Mouse (Mus musculus): ENCODE measurements around the gene Gmds. TPM values are rescaled to one million over a fixed set of nuclear protein-coding genes. Genes with fewer than 3 reads are reported as not detected.

The Gmds gene
- polyA plus RNA-seq, 1 experiment from 2014 or later: 40.5 TPM

DNA sequence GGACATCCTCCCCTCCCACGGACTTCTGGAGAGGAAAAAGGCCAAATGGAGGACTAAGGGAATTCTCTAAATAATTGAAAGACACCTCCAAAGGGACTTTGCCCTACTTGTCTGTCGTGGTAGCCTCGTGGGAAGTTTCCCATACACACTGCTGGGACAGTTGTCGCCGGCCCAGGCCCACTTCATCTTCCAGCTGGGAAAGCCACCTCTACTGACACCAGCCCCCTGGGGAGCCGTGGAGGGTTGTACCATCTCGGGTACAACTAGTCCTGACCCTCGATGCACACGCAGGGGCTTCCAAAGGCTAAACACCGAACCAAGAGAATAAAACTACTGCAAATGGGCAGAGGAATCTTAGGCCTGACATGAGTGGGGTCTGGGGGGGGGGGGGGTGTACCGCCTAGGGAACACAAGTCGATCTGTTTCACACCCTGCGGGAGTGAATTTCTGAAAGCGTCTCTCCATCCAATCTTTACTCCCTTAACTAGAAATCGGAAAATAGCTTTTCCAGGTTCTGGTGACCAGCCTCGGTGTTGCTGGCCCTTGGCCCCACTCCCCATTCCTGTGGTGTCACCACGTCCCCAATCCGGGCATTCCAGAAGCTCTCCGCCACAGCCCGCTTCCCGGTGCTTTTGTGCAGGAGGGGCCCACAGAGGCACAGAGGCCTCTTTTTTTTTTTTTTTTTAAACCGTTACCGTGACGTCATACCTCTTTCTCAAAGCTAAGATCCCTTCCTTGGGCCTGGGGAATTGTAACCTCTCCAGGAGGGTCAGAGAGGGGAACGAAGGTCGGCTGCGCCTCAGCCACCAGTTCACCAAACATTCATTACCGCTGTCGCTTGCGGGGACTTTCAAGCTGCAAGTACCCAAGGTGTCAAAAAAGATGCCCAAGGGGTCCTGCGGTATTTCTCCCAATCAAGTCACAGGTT is 535.1 kb downstream of the Gmds start:
- Histone ChIP-seq H3K27me3 (ENCODE audit: control insufficient read depth, insufficient read depth, low read length) (peaks cover 70% of the 10 kb centered on the region), H3K9me3 (ENCODE audit: control insufficient read depth, low read length) (no peaks in the 10 kb centered on the region), H3K27ac (ENCODE audit: low read depth, low read length) (no peak overlapping the region), H3K4me3 (ENCODE audit: low read depth, low read length) (no peak overlapping the region), H3K4me2 (ENCODE audit: low read depth, low read length) (no peak overlapping the region), H3K36me3 (ENCODE audit: control insufficient read depth, insufficient read depth, low read length) (no peaks in the 10 kb centered on the region), H3K9ac (replicated peaks; ENCODE audit: low read depth, low read length) (no peak overlapping the region), H3K4me1 (ENCODE audit: control insufficient read depth, insufficient read depth, low read length) (peaks cover 16% of the 10 kb centered on the region)
- ATAC-seq (ENCODE audit: low read depth): no peak
- under 1% methylated on average over 31 of the region's 31 CpGs for WGBS

DNA sequence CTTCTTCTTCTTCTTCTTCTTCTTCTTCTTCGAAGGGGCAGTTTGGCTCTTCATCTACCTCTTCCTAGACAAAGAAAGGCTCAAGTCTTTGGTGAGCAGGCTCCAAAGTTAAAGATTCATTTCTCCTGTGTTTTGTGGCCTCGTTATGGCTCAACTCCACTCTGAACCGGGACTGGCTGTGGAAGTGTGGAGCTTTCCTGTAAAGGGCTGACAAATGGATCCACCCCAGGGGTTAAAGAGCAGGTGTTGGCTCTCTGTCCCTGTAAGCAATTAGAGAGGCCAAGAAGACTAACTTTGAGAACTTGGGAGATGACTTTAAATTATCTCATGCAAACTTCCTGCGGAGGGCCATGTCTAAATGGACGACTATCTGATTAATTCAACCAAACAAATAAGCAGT is 536.1 kb downstream of the Gmds start:
- WGBS: 8% methylated on average over 5 of the region's 5 CpGs
- H3K27me3 ChIP-seq (ENCODE audit: control insufficient read depth, insufficient read depth, low read length): peaks cover 62% of the 10 kb centered on the region
- no peaks in the 10 kb centered on the region for H3K9me3 ChIP-seq (ENCODE audit: control insufficient read depth, low read length)
- no peak overlapping the region for H3K4me2 ChIP-seq (ENCODE audit: low read depth, low read length)
- no peak overlapping the region for H3K27ac ChIP-seq (ENCODE audit: low read depth, low read length)
- no peaks in the 10 kb centered on the region for H3K36me3 ChIP-seq (ENCODE audit: control insufficient read depth, insufficient read depth, low read length)
- no peak for ATAC-seq (ENCODE audit: low read depth)
- H3K9ac ChIP-seq (replicated peaks; ENCODE audit: low read depth, low read length): no peak overlapping the region
- H3K4me1 ChIP-seq (ENCODE audit: control insufficient read depth, insufficient read depth, low read length): peaks cover 16% of the 10 kb centered on the region
- no peak overlapping the region for H3K4me3 ChIP-seq (ENCODE audit: low read depth, low read length)

GRCm38 (mm10) chr13:31801703-31802305 is 536.7 kb downstream of the Gmds start:
- no peak overlapping the region for H3K9ac ChIP-seq (replicated peaks; ENCODE audit: low read depth, low read length)
- H3K27ac ChIP-seq (ENCODE audit: low read depth, low read length): no peak overlapping the region
- ATAC-seq (ENCODE audit: low read depth): peak; percentile 13; the same call in 1 of the 2 replicates
- peak overlapping the region; percentile 53 for H3K4me2 ChIP-seq (ENCODE audit: low read depth, low read length)
- peaks cover 11% of the 10 kb centered on the region for H3K4me1 ChIP-seq (ENCODE audit: control insufficient read depth, insufficient read depth, low read length)
- WGBS: 3% methylated on average over 25 of the region's 25 CpGs
- no peaks in the 10 kb centered on the region for H3K36me3 ChIP-seq (ENCODE audit: control insufficient read depth, insufficient read depth, low read length)
- no peaks in the 10 kb centered on the region for H3K9me3 ChIP-seq (ENCODE audit: control insufficient read depth, low read length)
- peak overlapping the region; percentile 24; the same call in 1 of the 2 replicates for H3K4me3 ChIP-seq (ENCODE audit: low read depth, low read length)
- H3K27me3 ChIP-seq (ENCODE audit: control insufficient read depth, insufficient read depth, low read length): peaks cover 55% of the 10 kb centered on the region

DNA sequence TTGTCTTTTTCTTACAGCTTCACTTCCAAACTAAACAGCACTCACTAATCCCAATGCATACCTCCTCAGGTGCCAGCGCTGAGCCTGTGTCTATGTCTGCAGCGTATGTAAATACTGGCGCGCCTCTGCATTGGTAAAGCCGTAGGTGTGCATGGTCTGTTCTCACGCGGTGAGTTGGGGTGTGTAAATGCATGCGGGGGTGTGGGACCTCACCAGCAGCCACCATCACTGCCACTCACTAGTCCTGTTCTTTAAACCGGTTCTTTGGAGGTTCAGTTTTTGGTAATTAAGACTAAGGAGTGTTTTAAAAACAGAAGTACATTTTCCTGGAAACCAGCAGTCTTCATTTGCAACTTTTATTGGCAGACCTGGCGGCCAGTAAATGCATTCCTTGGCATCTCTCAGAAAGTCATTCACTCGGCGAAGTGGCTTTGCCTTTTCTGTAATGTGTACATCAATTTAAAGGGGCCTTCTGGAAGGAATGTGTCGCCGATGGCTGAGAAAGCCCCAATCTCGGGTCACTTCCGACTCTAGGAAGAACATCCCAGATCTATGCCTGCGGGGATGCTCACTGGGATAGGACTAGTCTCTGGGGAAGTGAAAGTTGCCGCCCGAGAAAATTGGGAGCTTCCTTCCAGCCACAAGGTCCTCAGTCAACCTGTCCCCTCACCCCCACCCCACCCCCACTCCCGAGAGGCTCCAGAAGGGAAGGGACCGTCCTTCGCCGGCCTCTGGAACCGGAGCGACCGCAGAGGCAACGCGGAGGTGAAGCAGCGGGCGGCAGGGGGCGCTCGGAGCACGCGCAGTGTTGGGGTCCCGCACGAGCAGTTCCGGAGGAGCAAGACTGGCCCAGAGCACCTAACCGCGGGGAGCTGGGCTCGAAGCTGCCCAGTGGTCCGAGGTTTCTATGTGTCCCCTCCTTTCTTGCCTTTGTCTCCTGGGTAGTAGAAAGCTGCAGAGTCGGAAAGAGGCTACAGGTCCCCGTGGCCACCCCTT is 537.7 kb downstream of the Gmds start:
- Histone ChIP-seq H3K36me3 (ENCODE audit: control insufficient read depth, insufficient read depth, low read length) (no peaks in the 10 kb centered on the region), H3K9ac (replicated peaks; ENCODE audit: low read depth, low read length) (no peak overlapping the region), H3K4me1 (ENCODE audit: control insufficient read depth, insufficient read depth, low read length) (peaks cover 6% of the 10 kb centered on the region), H3K4me3 (ENCODE audit: low read depth, low read length) (peak overlapping the region; percentile 24), H3K27ac (ENCODE audit: low read depth, low read length) (no peak overlapping the region), H3K4me2 (ENCODE audit: low read depth, low read length) (peak overlapping the region; percentile 53), H3K9me3 (ENCODE audit: control insufficient read depth, low read length) (no peaks in the 10 kb centered on the region), H3K27me3 (ENCODE audit: control insufficient read depth, insufficient read depth, low read length) (peaks cover 51% of the 10 kb centered on the region)
- ATAC-seq (ENCODE audit: low read depth): peak; percentile 89
- WGBS: under 1% methylated on average over 43 of the region's 43 CpGs

- H3K27ac ChIP-seq (ENCODE audit: low read depth, low read length): no peak overlapping the region
- no peaks in the 10 kb centered on the region for H3K36me3 ChIP-seq (ENCODE audit: control insufficient read depth, insufficient read depth, low read length)
- H3K4me2 ChIP-seq (ENCODE audit: low read depth, low read length): no peak overlapping the region
- H3K4me1 ChIP-seq (ENCODE audit: control insufficient read depth, insufficient read depth, low read length): peaks cover 6% of the 10 kb centered on the region
- no peaks in the 10 kb centered on the region for H3K9me3 ChIP-seq (ENCODE audit: control insufficient read depth, low read length)
- H3K4me3 ChIP-seq (ENCODE audit: low read depth, low read length): no peak overlapping the region
- WGBS: 43% methylated on average over 9 of the region's 9 CpGs
- H3K9ac ChIP-seq (replicated peaks; ENCODE audit: low read depth, low read length): no peak overlapping the region
- H3K27me3 ChIP-seq (ENCODE audit: control insufficient read depth, insufficient read depth, low read length): peaks cover 33% of the 10 kb centered on the region
- ATAC-seq (ENCODE audit: low read depth): no peak
Observed at GRCm38 (mm10) chr13:31798075-31798474, 540.5 kb downstream of the Gmds start.

GRCm38 (mm10) chr13:31797346-31797745 is 541.2 kb downstream of the Gmds start:
- 48% methylated on average over 10 of the region's 10 CpGs for WGBS
- H3K9ac ChIP-seq (replicated peaks; ENCODE audit: low read depth, low read length): no peak overlapping the region
- H3K4me1 ChIP-seq (ENCODE audit: control insufficient read depth, insufficient read depth, low read length): peaks cover 6% of the 10 kb centered on the region
- H3K27me3 ChIP-seq (ENCODE audit: control insufficient read depth, insufficient read depth, low read length): peaks cover 28% of the 10 kb centered on the region
- no peak for ATAC-seq (ENCODE audit: low read depth)
- no peak overlapping the region for H3K27ac ChIP-seq (ENCODE audit: low read depth, low read length)
- no peak overlapping the region for H3K4me2 ChIP-seq (ENCODE audit: low read depth, low read length)
- H3K4me3 ChIP-seq (ENCODE audit: low read depth, low read length): no peak overlapping the region
- H3K9me3 ChIP-seq (ENCODE audit: control insufficient read depth, low read length): no peaks in the 10 kb centered on the region
- H3K36me3 ChIP-seq (ENCODE audit: control insufficient read depth, insufficient read depth, low read length): no peaks in the 10 kb centered on the region

GRCm38 (mm10) chr13:31793163-31793562 is 545.4 kb downstream of the Gmds start:
- WGBS: 58% methylated on average over 5 of the region's 5 CpGs
- Histone ChIP-seq H3K27ac (ENCODE audit: low read depth, low read length) (no peak overlapping the region), H3K9me3 (ENCODE audit: control insufficient read depth, low read length) (no peaks in the 10 kb centered on the region), H3K9ac (replicated peaks; ENCODE audit: low read depth, low read length) (no peak overlapping the region), H3K4me3 (ENCODE audit: low read depth, low read length) (no peak overlapping the region), H3K4me2 (ENCODE audit: low read depth, low read length) (no peak overlapping the region), H3K27me3 (ENCODE audit: control insufficient read depth, insufficient read depth, low read length) (no peaks in the 10 kb centered on the region), H3K36me3 (ENCODE audit: control insufficient read depth, insufficient read depth, low read length) (no peaks in the 10 kb centered on the region), H3K4me1 (ENCODE audit: control insufficient read depth, insufficient read depth, low read length) (no peaks in the 10 kb centered on the region)
- no peak for ATAC-seq (ENCODE audit: low read depth)

DNA sequence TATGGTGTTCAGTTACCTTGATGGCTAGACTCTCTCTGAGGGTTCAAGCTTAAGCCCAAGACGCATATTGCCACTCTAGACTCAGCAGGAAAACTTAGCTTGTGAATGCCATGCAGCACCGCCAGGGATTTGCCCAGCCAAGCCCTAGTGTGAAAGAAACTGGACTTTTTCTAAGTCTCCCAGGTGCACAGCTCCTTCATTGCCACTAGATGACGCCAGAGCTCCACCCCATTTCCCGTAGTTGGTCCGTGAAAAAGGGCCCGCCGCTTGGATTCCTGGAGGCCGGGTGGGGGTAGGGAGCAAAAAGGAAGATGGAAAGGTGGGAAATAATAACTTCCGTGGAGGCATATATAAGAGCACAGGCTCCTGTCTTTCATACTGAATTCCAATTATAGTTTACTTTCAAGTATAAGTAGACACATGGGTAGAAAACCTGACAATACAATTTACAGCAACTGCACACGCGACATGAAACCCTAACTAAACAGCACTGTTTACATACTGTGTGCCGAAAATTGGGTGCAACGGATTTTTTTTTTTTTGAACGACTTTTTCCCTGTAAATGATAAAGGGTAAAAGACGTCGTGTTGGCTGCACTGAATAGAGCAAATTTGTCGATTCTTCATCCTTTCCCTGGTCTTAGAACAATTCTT is 545.9 kb downstream of the Gmds start:
- peak; percentile 85 for ATAC-seq (ENCODE audit: low read depth)
- Histone ChIP-seq H3K9ac (replicated peaks; ENCODE audit: low read depth, low read length) (no peak overlapping the region), H3K27ac (ENCODE audit: low read depth, low read length) (no peak overlapping the region), H3K4me3 (ENCODE audit: low read depth, low read length) (no peak overlapping the region), H3K27me3 (ENCODE audit: control insufficient read depth, insufficient read depth, low read length) (no peaks in the 10 kb centered on the region), H3K4me2 (ENCODE audit: low read depth, low read length) (peak overlapping the region; percentile 31; the same call in 1 of the 2 replicates), H3K36me3 (ENCODE audit: control insufficient read depth, insufficient read depth, low read length) (no peaks in the 10 kb centered on the region), H3K9me3 (ENCODE audit: control insufficient read depth, low read length) (no peaks in the 10 kb centered on the region), H3K4me1 (ENCODE audit: control insufficient read depth, insufficient read depth, low read length) (no peaks in the 10 kb centered on the region)
- WGBS: 21% methylated on average over 17 of the region's 17 CpGs

All from neural tube, embryonic 14.5 days (tissue).